Mouse (Mus musculus): Measurements from ENCODE around the gene Swsap1. TPM values are rescaled to one million over a fixed set of nuclear protein-coding genes. Genes with fewer than 3 reads are reported as not detected.

Gene Swsap1
- 18.9 and 22.5 TPM in 2 replicates for polyA plus RNA-seq (2014; fragmentation: Nextera tagmentation; extraction: Ambion mirVana)

- Histone ChIP-seq H3K9me3 (ENCODE audit: control insufficient read depth, low read length) (no peaks in the 10 kb centered on the region), H3K4me1 (ENCODE audit: control insufficient read depth, insufficient read depth, low read length) (peaks cover 5% of the 10 kb centered on the region; the same call in 1 of the 2 replicates), H3K4me2 (ENCODE audit: low read depth) (peak within 1 kb of the TSS; percentile 60), H3K9ac (ENCODE audit: low read length) (peak within 1 kb of the TSS; percentile 81), H3K4me3 (ENCODE audit: low read depth, low read length) (peak within 1 kb of the TSS; percentile 64), H3K36me3 (ENCODE audit: control insufficient read depth, insufficient read depth, low read length) (no peaks in the 10 kb centered on the region), H3K27ac (ENCODE audit: low read depth, low read length) (peak within 1 kb of the TSS; percentile 91), H3K27me3 (ENCODE audit: control insufficient read depth, insufficient read depth, low read length) (peaks cover 15% of the 10 kb centered on the region)
- ATAC-seq (ENCODE audit: insufficient read depth, low FRiP score, low TSS enrichment), result peak; percentile 97
- under 1% methylated on average over 54 of the region's 54 CpGs for WGBS
- peak; percentile 98 for DNase-seq (ENCODE audit: low spot score)
Measured at GRCm38 (mm10) chr9:21955570-21956281, at the start of gene Swsap1. Gene Swsap1, plus strand, starts transcription at chr9:21955755.

GRCm38 (mm10) chr9:21908216-21908615 is 47.3 kb upstream of the Swsap1 start:
- Histone ChIP-seq H3K36me3 (ENCODE audit: control insufficient read depth, insufficient read depth, low read length) (no peaks in the 10 kb centered on the region), H3K4me3 (ENCODE audit: low read depth, low read length) (no peak overlapping the region), H3K4me1 (ENCODE audit: control insufficient read depth, insufficient read depth, low read length) (no peaks in the 10 kb centered on the region), H3K27ac (ENCODE audit: low read depth, low read length) (no peak overlapping the region), H3K27me3 (ENCODE audit: control insufficient read depth, insufficient read depth, low read length) (no peaks in the 10 kb centered on the region), H3K9ac (ENCODE audit: low read length) (no peak overlapping the region), H3K9me3 (ENCODE audit: control insufficient read depth, low read length) (no peaks in the 10 kb centered on the region), H3K4me2 (ENCODE audit: low read depth) (no peak overlapping the region)
- no peak for DNase-seq (ENCODE audit: low spot score)
- WGBS, result 80% methylated on average over 11 of the region's 11 CpGs
- ATAC-seq (ENCODE audit: insufficient read depth, low FRiP score, low TSS enrichment), result no peak

- DNase-seq (ENCODE audit: low spot score), result no peak
- Histone ChIP-seq H3K4me3 (ENCODE audit: low read depth, low read length) (no peak overlapping the region), H3K4me2 (ENCODE audit: low read depth) (no peak overlapping the region), H3K4me1 (ENCODE audit: control insufficient read depth, insufficient read depth, low read length) (no peaks in the 10 kb centered on the region), H3K27me3 (ENCODE audit: control insufficient read depth, insufficient read depth, low read length) (no peaks in the 10 kb centered on the region), H3K9me3 (ENCODE audit: control insufficient read depth, low read length) (no peaks in the 10 kb centered on the region), H3K36me3 (ENCODE audit: control insufficient read depth, insufficient read depth, low read length) (no peaks in the 10 kb centered on the region; the same call in 1 of the 2 replicates), H3K9ac (ENCODE audit: low read length) (no peak overlapping the region), H3K27ac (ENCODE audit: low read depth, low read length) (no peak overlapping the region)
- no peak for ATAC-seq (ENCODE audit: insufficient read depth, low FRiP score, low TSS enrichment)
- 79% methylated on average over 10 of the region's 10 CpGs for WGBS
Measured at GRCm38 (mm10) chr9:21909474-21910223, 45.9 kb upstream of the Swsap1 start.

DNA sequence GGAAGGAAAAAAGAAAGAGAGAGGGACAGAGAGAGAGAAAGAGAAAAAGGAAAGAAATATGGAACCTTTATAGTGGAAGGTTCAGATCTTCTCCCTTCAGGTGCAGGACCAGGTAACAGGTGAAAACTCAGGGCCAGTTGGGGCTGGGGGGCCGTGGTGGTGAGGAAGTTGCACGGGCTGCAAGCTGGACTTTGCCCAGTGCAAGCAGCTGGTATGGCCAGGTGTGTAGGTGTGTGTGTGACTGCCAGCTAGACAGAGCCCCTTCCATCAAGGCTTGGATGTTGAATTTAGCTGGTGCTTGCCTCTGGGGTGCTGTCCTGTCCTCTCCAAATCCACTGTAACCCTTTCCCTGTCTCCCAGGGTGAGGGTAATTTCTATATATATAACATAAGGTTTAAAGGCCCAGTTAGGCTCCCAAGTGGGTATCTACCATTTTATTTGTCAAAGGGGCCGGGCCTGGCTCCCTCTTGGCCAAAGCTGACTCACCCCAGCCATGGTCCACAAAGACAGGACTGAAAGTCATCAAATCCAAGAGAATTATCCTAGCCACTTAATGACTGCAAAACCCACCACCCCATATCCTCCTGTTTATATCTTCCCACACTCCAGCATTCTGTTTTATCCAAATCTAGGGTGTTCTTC is 38.6 kb upstream of the Swsap1 start:
- H3K4me1 ChIP-seq (ENCODE audit: control insufficient read depth, insufficient read depth, low read length), result no peaks in the 10 kb centered on the region
- 62% methylated on average over 3 of the region's 3 CpGs for WGBS
- H3K4me2 ChIP-seq (ENCODE audit: low read depth), result peak overlapping the region; percentile 96
- H3K36me3 ChIP-seq (ENCODE audit: control insufficient read depth, insufficient read depth, low read length), result no peaks in the 10 kb centered on the region; the same call in 1 of the 2 replicates
- 0 out of 2 replicates have a peak overlapping the region, but pooled peaks have one; percentile 15 for H3K9ac ChIP-seq (ENCODE audit: low read length)
- H3K4me3 ChIP-seq (ENCODE audit: low read depth, low read length), result peak overlapping the region; percentile 59
- H3K27ac ChIP-seq (ENCODE audit: low read depth, low read length), result no peak overlapping the region
- ATAC-seq (ENCODE audit: insufficient read depth, low FRiP score, low TSS enrichment) (no peak), DNase-seq (ENCODE audit: low spot score) (no peak)
- H3K9me3 ChIP-seq (ENCODE audit: control insufficient read depth, low read length), result no peaks in the 10 kb centered on the region
- peaks cover 8% of the 10 kb centered on the region; the same call in 1 of the 2 replicates for H3K27me3 ChIP-seq (ENCODE audit: control insufficient read depth, insufficient read depth, low read length)

DNA sequence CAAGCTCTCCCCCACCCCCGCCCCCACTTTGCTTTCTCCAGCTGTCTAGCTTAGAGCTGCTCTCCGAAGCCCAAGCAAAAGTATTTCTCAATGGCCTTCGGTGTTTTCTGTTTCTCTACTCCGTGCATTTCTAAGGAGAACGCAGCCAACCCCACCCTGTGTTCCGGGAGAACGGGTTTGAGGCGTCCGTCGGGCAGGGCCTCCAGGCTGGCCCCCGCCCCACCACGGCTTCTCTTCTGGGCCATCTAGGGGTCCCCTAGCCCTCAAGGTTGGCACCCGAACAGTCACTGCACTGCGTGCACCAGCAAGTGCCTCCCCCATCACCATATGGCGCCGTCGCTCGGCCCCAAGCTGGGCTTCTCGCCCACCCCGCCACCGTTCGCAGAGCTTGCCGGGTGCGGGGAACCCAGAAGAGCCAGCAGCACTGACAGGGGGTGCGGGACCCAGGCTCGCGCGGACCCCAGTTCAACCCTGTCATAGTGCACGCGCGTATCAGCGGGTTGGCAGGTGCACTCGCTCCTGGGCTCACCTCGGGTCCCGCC is 38.0 kb upstream of the Swsap1 start:
- Histone ChIP-seq H3K4me1 (ENCODE audit: control insufficient read depth, insufficient read depth, low read length) (no peaks in the 10 kb centered on the region), H3K4me3 (ENCODE audit: low read depth, low read length) (peak overlapping the region; percentile 59), H3K36me3 (ENCODE audit: control insufficient read depth, insufficient read depth, low read length) (no peaks in the 10 kb centered on the region; the same call in 1 of the 2 replicates), H3K9ac (ENCODE audit: low read length) (peak overlapping the region; percentile 72), H3K9me3 (ENCODE audit: control insufficient read depth, low read length) (no peaks in the 10 kb centered on the region), H3K4me2 (ENCODE audit: low read depth) (peak overlapping the region; percentile 96), H3K27me3 (ENCODE audit: control insufficient read depth, insufficient read depth, low read length) (peaks cover 8% of the 10 kb centered on the region; the same call in 1 of the 2 replicates), H3K27ac (ENCODE audit: low read depth, low read length) (peak overlapping the region; percentile 10; the same call in 1 of the 2 replicates)
- ATAC-seq (ENCODE audit: insufficient read depth, low FRiP score, low TSS enrichment) (peak; percentile 0), DNase-seq (ENCODE audit: low spot score) (no peak)
- 3% methylated on average over 35 of the region's 35 CpGs for WGBS

DNA sequence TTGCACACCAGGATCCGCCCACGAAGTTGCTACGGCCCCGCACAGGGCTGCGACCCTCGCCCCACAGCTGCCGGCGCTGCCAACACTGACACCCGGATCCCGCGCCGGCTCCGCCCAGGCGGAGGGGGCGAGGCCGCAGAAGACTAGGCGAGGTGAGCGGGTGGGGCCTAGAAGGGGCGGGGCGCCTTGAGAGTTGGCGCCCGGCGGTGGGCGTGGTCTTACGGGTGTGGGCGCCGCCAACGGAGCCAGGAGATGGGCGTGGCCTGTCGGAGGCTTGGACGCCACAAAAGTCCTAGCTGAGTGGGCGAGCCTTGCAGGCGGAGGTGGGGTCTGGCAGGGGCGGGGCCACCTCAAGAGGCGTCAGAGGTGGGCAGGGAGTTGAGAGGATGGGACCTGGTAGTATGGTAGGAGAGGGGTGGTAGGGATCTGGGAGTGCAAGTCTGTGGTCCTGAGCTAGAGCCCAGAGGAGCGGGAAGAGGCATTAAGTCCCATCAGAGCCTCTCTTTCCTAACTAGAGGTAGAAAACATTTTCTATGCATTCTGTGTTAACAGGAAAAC is 37.4 kb upstream of the Swsap1 start, which contains the start of gene Rab3d:
TSS of gene Rab3d (minus strand) at position 158 of the 558 bp plus-strand sequence.
- ATAC-seq (ENCODE audit: insufficient read depth, low FRiP score, low TSS enrichment), result peak; percentile 93
- Histone ChIP-seq H3K9ac (ENCODE audit: low read length) (peak within 1 kb of the TSS; percentile 72), H3K4me1 (ENCODE audit: control insufficient read depth, insufficient read depth, low read length) (no peaks in the 10 kb centered on the region), H3K36me3 (ENCODE audit: control insufficient read depth, insufficient read depth, low read length) (no peaks in the 10 kb centered on the region; the same call in 1 of the 2 replicates), H3K27me3 (ENCODE audit: control insufficient read depth, insufficient read depth, low read length) (peaks cover 8% of the 10 kb centered on the region; the same call in 1 of the 2 replicates), H3K9me3 (ENCODE audit: control insufficient read depth, low read length) (no peaks in the 10 kb centered on the region), H3K4me2 (ENCODE audit: low read depth) (peak within 1 kb of the TSS; percentile 96), H3K4me3 (ENCODE audit: low read depth, low read length) (peak within 1 kb of the TSS; percentile 59), H3K27ac (ENCODE audit: low read depth, low read length) (peak within 1 kb of the TSS; percentile 10; the same call in 1 of the 2 replicates)
- DNase-seq (ENCODE audit: low spot score), result peak; percentile 98
- under 1% methylated on average over 36 of the region's 36 CpGs for WGBS

DNA sequence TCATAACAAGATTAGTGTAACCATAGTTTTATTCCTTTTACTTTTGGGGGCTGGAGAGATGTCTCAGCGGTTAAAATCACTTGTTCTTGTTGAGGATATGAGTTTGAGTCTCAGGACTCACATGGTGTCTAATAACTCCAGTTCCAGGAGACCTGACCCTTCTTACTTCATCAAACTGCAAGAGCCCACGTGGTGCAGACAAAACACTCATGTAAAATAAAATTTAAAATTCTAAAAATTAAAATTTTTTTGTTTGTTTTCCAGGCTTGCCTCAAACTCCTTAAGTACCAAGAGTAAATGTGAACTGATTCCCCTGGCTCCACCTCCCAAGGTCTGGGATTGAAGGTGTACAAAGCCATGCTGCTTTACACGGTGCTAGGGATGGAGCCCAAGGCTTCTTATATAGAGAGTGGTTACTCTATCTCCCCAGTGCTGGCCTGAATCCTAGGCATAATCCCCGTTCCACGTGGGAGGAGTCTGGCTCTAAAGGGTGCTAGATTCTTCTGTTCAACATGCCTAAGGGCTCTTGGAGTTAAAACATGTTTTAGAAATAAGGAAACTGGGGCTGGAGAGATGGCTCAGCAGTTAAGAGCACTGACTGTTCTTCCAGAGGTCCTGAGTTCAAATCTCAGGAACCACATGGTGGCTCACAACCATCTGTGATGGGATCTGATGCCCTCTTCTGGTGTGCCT is 36.7 kb upstream of the Swsap1 start:
- Histone ChIP-seq H3K27ac (ENCODE audit: low read depth, low read length) (no peak overlapping the region), H3K27me3 (ENCODE audit: control insufficient read depth, insufficient read depth, low read length) (peaks cover 8% of the 10 kb centered on the region; the same call in 1 of the 2 replicates), H3K9ac (ENCODE audit: low read length) (no peak overlapping the region), H3K4me2 (ENCODE audit: low read depth) (peak overlapping the region; percentile 96), H3K36me3 (ENCODE audit: control insufficient read depth, insufficient read depth, low read length) (no peaks in the 10 kb centered on the region; the same call in 1 of the 2 replicates), H3K4me1 (ENCODE audit: control insufficient read depth, insufficient read depth, low read length) (no peaks in the 10 kb centered on the region), H3K9me3 (ENCODE audit: control insufficient read depth, low read length) (no peaks in the 10 kb centered on the region), H3K4me3 (ENCODE audit: low read depth, low read length) (no peak overlapping the region)
- DNase-seq (ENCODE audit: low spot score) (no peak), ATAC-seq (ENCODE audit: insufficient read depth, low FRiP score, low TSS enrichment) (no peak)
- WGBS, result 25% methylated on average over 5 of the region's 5 CpGs

All from neural tube, embryonic 11.5 days (tissue).